In genomic region chr8:103494670-103495069, GRCm38 (mm10) we compare ENCODE assay signal across 24 mouse cellular contexts.
DNase-seq lines count a peak whose midpoint lies in the region; ATAC-seq and TF ChIP-seq lines count a peak whose summit lies in the region.
"Had no signal": no experiment of that assay in that cellular context is flagged by ENCODE, and none has a peak within 500 bp of the region (broad histone marks: within the 10 kb centered on the region; RNA-seq: fewer than 3 reads in every experiment).

No protein-coding gene starts in this region.

- peak; percentile 54 for TF ChIP-seq EP300 in lung, postnatal 0 days (IDR thresholded peaks at IDR 0.05)

- H3K27me3 ChIP-seq in kidney, embryonic 16.5 days (ENCODE audit: insufficient read depth, low read length): no peaks in the 10 kb centered on the region
- no peaks in the 10 kb centered on the region for H3K27me3 ChIP-seq in lung, embryonic 15.5 days
- no peaks in the 10 kb centered on the region for H3K27me3 ChIP-seq in lung, postnatal 0 days (replicated peaks; ENCODE audit: insufficient read depth, low read length)
- no peaks in the 10 kb centered on the region for H3K27me3 ChIP-seq in midbrain, embryonic 13.5 days
- H3K27me3 ChIP-seq: forebrain, embryonic 13.5 days; heart, embryonic 15.5 days; liver, embryonic 15.5 days; neural tube, embryonic 15.5 days had no signal

- no peak overlapping the region for H3K4me3 ChIP-seq in kidney, embryonic 16.5 days (ENCODE audit: low read length)
- H3K4me3 ChIP-seq in lung, embryonic 15.5 days: no peak overlapping the region
- H3K4me3 ChIP-seq in lung, postnatal 0 days (ENCODE audit: low read depth, low read length): no peak overlapping the region
- no peak overlapping the region for H3K4me3 ChIP-seq in midbrain, embryonic 13.5 days (replicated peaks)
- H3K4me3 ChIP-seq: erythroblast, embryonic 14.5 days; forebrain, embryonic 13.5 days; gastrocnemius, adult 2 months; heart, embryonic 15.5 days; liver, embryonic 15.5 days; neural tube, embryonic 15.5 days had no signal

- ATAC-seq in kidney, embryonic 16.5 days (ENCODE audit: low FRiP score, low TSS enrichment): peak; percentile 52; the same call in 1 of the 2 replicates
- peak; percentile 95 for ATAC-seq in lung, embryonic 15.5 days (ENCODE audit: borderline replicate concordance, extremely low read depth, low FRiP score, low TSS enrichment)
- ATAC-seq in lung, postnatal 0 days: peak; percentile 92
- ATAC-seq in midbrain, embryonic 13.5 days: no peak; the same call in 1 of the 2 replicates
- ATAC-seq in erythroid progenitor cell, adult 5-6 weeks (replicated peaks; ENCODE audit: low FRiP score, poor library complexity, severe bottlenecking): no peak
- ATAC-seq: forebrain, embryonic 13.5 days; inflammation-experienced regulatory T-cells, adult 6 months had no signal

- no peak overlapping the region for H3K9ac ChIP-seq in kidney, embryonic 16.5 days (replicated peaks; ENCODE audit: low read length)
- no peak overlapping the region for H3K9ac ChIP-seq in lung, embryonic 15.5 days
- no peak overlapping the region for H3K9ac ChIP-seq in lung, postnatal 0 days (replicated peaks; ENCODE audit: low read depth)
- no peak overlapping the region for H3K9ac ChIP-seq in midbrain, embryonic 13.5 days (replicated peaks)
- H3K9ac ChIP-seq: forebrain, embryonic 13.5 days; heart, embryonic 15.5 days; hindbrain, embryonic 14.5 days; liver, embryonic 15.5 days; neural tube, embryonic 15.5 days had no signal

- H3K36me3 ChIP-seq in kidney, embryonic 16.5 days (ENCODE audit: insufficient read depth, low read length): no peaks in the 10 kb centered on the region
- H3K36me3 ChIP-seq in lung, embryonic 15.5 days: no peaks in the 10 kb centered on the region
- no peaks in the 10 kb centered on the region for H3K36me3 ChIP-seq in lung, postnatal 0 days (ENCODE audit: insufficient read depth, low read length)
- no peaks in the 10 kb centered on the region for H3K36me3 ChIP-seq in midbrain, embryonic 13.5 days
- H3K36me3 ChIP-seq: heart, embryonic 15.5 days; liver, embryonic 15.5 days; neural tube, embryonic 15.5 days had no signal

- WGBS in kidney, embryonic 16.5 days: 39% methylated on average over 1 of the region's 1 CpGs
- 33% methylated on average over 1 of the region's 1 CpGs for WGBS in lung, embryonic 15.5 days
- 57% methylated on average over 1 of the region's 1 CpGs for WGBS in lung, postnatal 0 days
- 72% methylated on average over 1 of the region's 1 CpGs for WGBS in midbrain, embryonic 13.5 days

- H3K4me1 ChIP-seq in kidney, embryonic 16.5 days (ENCODE audit: insufficient read depth, low read length): peaks cover 8% of the 10 kb centered on the region; the same call in 1 of the 2 replicates
- peaks cover 15% of the 10 kb centered on the region for H3K4me1 ChIP-seq in lung, embryonic 15.5 days
- no peaks in the 10 kb centered on the region for H3K4me1 ChIP-seq in lung, postnatal 0 days (ENCODE audit: insufficient read depth, low read depth, low read length)
- no peaks in the 10 kb centered on the region for H3K4me1 ChIP-seq in midbrain, embryonic 13.5 days (replicated peaks)
- H3K4me1 ChIP-seq: forebrain, embryonic 13.5 days; heart, embryonic 15.5 days; liver, embryonic 15.5 days; neural tube, embryonic 15.5 days had no signal

- H3K27ac ChIP-seq in kidney, embryonic 16.5 days (ENCODE audit: low read length): peak overlapping the region; percentile 4; the same call in 1 of the 2 replicates
- peak overlapping the region; percentile 76 for H3K27ac ChIP-seq in lung, embryonic 15.5 days
- peak overlapping the region; percentile 47; the same call in 1 of the 2 replicates for H3K27ac ChIP-seq in lung, postnatal 0 days (ENCODE audit: low read length)
- H3K27ac ChIP-seq in midbrain, embryonic 13.5 days: no peak overlapping the region
- H3K27ac ChIP-seq: forebrain, embryonic 13.5 days; heart, embryonic 15.5 days; hindbrain, embryonic 14.5 days; liver, embryonic 15.5 days; neural tube, embryonic 15.5 days had no signal

- TF ChIP-seq CTCF in lung, postnatal 0 days (IDR thresholded peaks at IDR 0.05): no peak

- H3K4me2 ChIP-seq in kidney, embryonic 16.5 days (replicated peaks; ENCODE audit: low read depth, low read length): no peak overlapping the region
- H3K4me2 ChIP-seq in lung, embryonic 15.5 days: no peak overlapping the region
- no peak overlapping the region for H3K4me2 ChIP-seq in lung, postnatal 0 days (replicated peaks; ENCODE audit: low read depth, low read length)
- H3K4me2 ChIP-seq in midbrain, embryonic 13.5 days (replicated peaks): no peak overlapping the region
- H3K4me2 ChIP-seq: forebrain, embryonic 13.5 days; heart, embryonic 15.5 days; hindbrain, embryonic 14.5 days; liver, embryonic 15.5 days; midbrain, embryonic 11.5 days; neural tube, embryonic 15.5 days had no signal

- no peaks in the 10 kb centered on the region for H3K9me3 ChIP-seq in kidney, embryonic 16.5 days (ENCODE audit: low read length)
- no peaks in the 10 kb centered on the region for H3K9me3 ChIP-seq in lung, embryonic 15.5 days
- H3K9me3 ChIP-seq in lung, postnatal 0 days (ENCODE audit: low read length): no peaks in the 10 kb centered on the region
- H3K9me3 ChIP-seq in midbrain, embryonic 13.5 days: no peaks in the 10 kb centered on the region
- H3K9me3 ChIP-seq: forebrain, embryonic 13.5 days; heart, embryonic 15.5 days; liver, embryonic 15.5 days; neural tube, embryonic 15.5 days had no signal

- DNase-seq in kidney, adult 9 months: no peak
- no peak for DNase-seq in lung, postnatal 25 days (ENCODE audit: low spot score)
- DNase-seq in lung, postnatal 0 days (ENCODE audit: low spot score): peak; percentile 67
- DNase-seq: adrenal gland, adult 2 months; cerebellum, adult 11 months; cerebellum, postnatal 10 days; gastrocnemius, adult 2 months; heart, postnatal 4 days; liver; right cerebral cortex, adult 18-20 months; thymus, adult 18-20 months; thymus, postnatal 4 days had no signal

Comparison
In these comparisons a context has a peak if more than half of its experiments do, and no peak if none do; other contexts are left out.
1. ATAC-seq: peak in kidney, embryonic 16.5 days (single experiment), lung, embryonic 15.5 days (single experiment) and lung, postnatal 0 days (single experiment); none in midbrain, embryonic 13.5 days (single experiment) and erythroid progenitor cell, adult 5-6 weeks (single experiment).